Mouse (Mus musculus) inflammation-experienced regulatory T-cells (primary cell): ENCODE measurements around the gene Gusb. TPM values are rescaled to one million over a fixed set of nuclear protein-coding genes. Genes with fewer than 3 reads are reported as not detected.

Source experiments
- polyA plus RNA-seq, 2 experiments: library from polyadenylated mRNA; unstranded; fragments of 100-300 nt; shearing (Covaris generic); gene quantifications; one replicate each; pipeline ENCODE4 v1.2.1; 2017

The Gusb gene
- 10 to 100 TPM; 40.4 to 69.0 TPM for polyA plus RNA-seq

GRCm38 (mm10) chr5:130002301-130003146 lies at the start of gene Gusb:
Gene Gusb, minus strand, starts transcription at chr5:130003049.

GRCm38 (mm10) chr5:130029142-130029897 lies 26.5 kb upstream of the Gusb start, which contains the start of the genes Asl and Crcp:
Gene Asl, minus strand, starts transcription at chr5:130029247.
Gene Crcp, plus strand, starts transcription at chr5:130029290.

GRCm38 (mm10) chr5:129941495-129942045 lies 61.3 kb downstream of the Gusb start, which contains the start of gene Vkorc1l1:
Gene Vkorc1l1, plus strand, starts transcription at chr5:129941970.

Other genes starting within 250 kb of the Gusb start
- gene Psph, start 215.6 kb downstream of the Gusb start, polyA plus RNA-seq: 10 to 100 TPM; 54.0 to 61.0 TPM
- gene Sumf2, start 156.1 kb downstream of the Gusb start, polyA plus RNA-seq: 10 to 100 TPM; 22.9 to 40.9 TPM
- 100 to 1,000 TPM; 415 to 430 TPM for gene Chchd2, start 115.6 kb downstream of the Gusb start, polyA plus RNA-seq
- 1 to 10 TPM; 1.3 to 3.4 TPM for gene Zbed5, start 107.3 kb downstream of the Gusb start, polyA plus RNA-seq
- 1 to 10 TPM; 1.2 to 1.7 TPM for gene Phkg1, start 104.5 kb downstream of the Gusb start, polyA plus RNA-seq
- 1 to 10 TPM in 1 of 2 experiments, under 1 TPM in 1; 0.36 to 2.4 TPM for gene Nupr1l, start 94.5 kb downstream of the Gusb start, polyA plus RNA-seq
- 10 to 100 TPM; 15.3 to 17.9 TPM for gene Vkorc1l1, start 61.1 kb downstream of the Gusb start, polyA plus RNA-seq
- gene Asl, start 26.2 kb upstream of the Gusb start, polyA plus RNA-seq: 10 to 100 TPM; 66.8 to 69.6 TPM
- gene Crcp, start 26.2 kb upstream of the Gusb start, polyA plus RNA-seq: 10 to 100 TPM; 41.8 to 45.5 TPM
- gene Tpst1, start 70.3 kb upstream of the Gusb start, polyA plus RNA-seq: 1 to 10 TPM; 6.8 to 7.4 TPM
- 1 to 10 TPM; 5.1 to 6.2 TPM for gene Kctd7, start 141.8 kb upstream of the Gusb start, polyA plus RNA-seq
- 10 to 100 TPM; 36.9 TPM for gene Rabgef1, start 168.7 kb upstream of the Gusb start, polyA plus RNA-seq
- gene Tmem248, start 214.0 kb upstream of the Gusb start, polyA plus RNA-seq: 10 to 100 TPM; 57.7 to 70.9 TPM